Mouse (Mus musculus): Measurements from ENCODE around the gene Grb10. TPM values are rescaled to one million over a fixed set of nuclear protein-coding genes. Genes with fewer than 3 reads are reported as not detected.
A peak's percentile ranks its signal among the peaks of the same experiment; 100 is the strongest.

Gene Grb10
- polyA plus RNA-seq, 1 experiment from 2014 or later = 283 TPM

- Histone ChIP-seq H3K27ac (replicated peaks; ENCODE audit: low read depth, low read length) (no peak overlapping the region), H3K9ac (ENCODE audit: low read length) (no peak overlapping the region), H3K27me3 (ENCODE audit: control insufficient read depth, insufficient read depth, low read length) (no peaks in the 10 kb centered on the region), H3K9me3 (ENCODE audit: control insufficient read depth, low read length) (no peaks in the 10 kb centered on the region), H3K4me3 (ENCODE audit: low read depth, low read length) (no peak overlapping the region), H3K4me1 (ENCODE audit: control insufficient read depth, insufficient read depth, low read length) (no peaks in the 10 kb centered on the region; the same call in 1 of the 2 replicates), H3K36me3 (ENCODE audit: control insufficient read depth, insufficient read depth, low read length) (peaks cover 15% of the 10 kb centered on the region; the same call in 1 of the 2 replicates), H3K4me2 (ENCODE audit: low read depth, severe bottlenecking) (no peak overlapping the region)
- DNase-seq (ENCODE audit: low spot score) = no peak
- no peak for ATAC-seq (ENCODE audit: insufficient number of reproducible peaks, low FRiP score, low TSS enrichment, low read depth)
- WGBS = 93% methylated on average over 1 of the region's 1 CpGs
Observed at GRCm38 (mm10) chr11:11938591-11938990, 99.9 kb downstream of the Grb10 start.

GRCm38 (mm10) chr11:11937340-11938030 lies 101.0 kb downstream of the Grb10 start:
- H3K4me1 ChIP-seq (ENCODE audit: control insufficient read depth, insufficient read depth, low read length) = no peaks in the 10 kb centered on the region; the same call in none of the 2 replicates
- H3K9ac ChIP-seq (ENCODE audit: low read length) = no peak overlapping the region
- H3K36me3 ChIP-seq (ENCODE audit: control insufficient read depth, insufficient read depth, low read length) = peaks cover 14% of the 10 kb centered on the region; the same call in 1 of the 2 replicates
- WGBS = 82% methylated on average over 10 of the region's 10 CpGs
- no peak overlapping the region for H3K4me3 ChIP-seq (ENCODE audit: low read depth, low read length)
- no peaks in the 10 kb centered on the region for H3K27me3 ChIP-seq (ENCODE audit: control insufficient read depth, insufficient read depth, low read length)
- no peak overlapping the region for H3K4me2 ChIP-seq (ENCODE audit: low read depth, severe bottlenecking)
- no peaks in the 10 kb centered on the region for H3K9me3 ChIP-seq (ENCODE audit: control insufficient read depth, low read length)
- DNase-seq (ENCODE audit: low spot score) = peak; percentile 31
- 0 out of 2 replicates have a peak overlapping the region, but pooled peaks have one; percentile 51 for H3K27ac ChIP-seq (replicated peaks; ENCODE audit: low read depth, low read length)
- ATAC-seq (ENCODE audit: insufficient number of reproducible peaks, low FRiP score, low TSS enrichment, low read depth) = peak; percentile 72

GRCm38 (mm10) chr11:11934808-11935207 lies 103.7 kb downstream of the Grb10 start:
- H3K27ac ChIP-seq (replicated peaks; ENCODE audit: low read depth, low read length) = no peak overlapping the region
- no peak for DNase-seq (ENCODE audit: low spot score)
- 91% methylated on average over 8 of the region's 8 CpGs for WGBS
- ATAC-seq (ENCODE audit: insufficient number of reproducible peaks, low FRiP score, low TSS enrichment, low read depth) = no peak
- peaks cover 3% of the 10 kb centered on the region; the same call in 1 of the 2 replicates for H3K4me1 ChIP-seq (ENCODE audit: control insufficient read depth, insufficient read depth, low read length)
- no peak overlapping the region for H3K9ac ChIP-seq (ENCODE audit: low read length)
- no peak overlapping the region for H3K4me3 ChIP-seq (ENCODE audit: low read depth, low read length)
- H3K27me3 ChIP-seq (ENCODE audit: control insufficient read depth, insufficient read depth, low read length) = no peaks in the 10 kb centered on the region
- H3K9me3 ChIP-seq (ENCODE audit: control insufficient read depth, low read length) = no peaks in the 10 kb centered on the region
- no peak overlapping the region for H3K4me2 ChIP-seq (ENCODE audit: low read depth, severe bottlenecking)
- H3K36me3 ChIP-seq (ENCODE audit: control insufficient read depth, insufficient read depth, low read length) = peaks cover 12% of the 10 kb centered on the region

GRCm38 (mm10) chr11:11932102-11932789 lies 106.2 kb downstream of the Grb10 start:
- WGBS = 69% methylated on average over 11 of the region's 11 CpGs
- H3K27ac ChIP-seq (replicated peaks; ENCODE audit: low read depth, low read length) = no peak overlapping the region
- H3K4me3 ChIP-seq (ENCODE audit: low read depth, low read length) = no peak overlapping the region
- H3K9ac ChIP-seq (ENCODE audit: low read length) = no peak overlapping the region
- ATAC-seq (ENCODE audit: insufficient number of reproducible peaks, low FRiP score, low TSS enrichment, low read depth) (no peak; the same call in 1 of the 2 replicates), DNase-seq (ENCODE audit: low spot score) (peak; percentile 20)
- H3K4me1 ChIP-seq (ENCODE audit: control insufficient read depth, insufficient read depth, low read length) = peaks cover 3% of the 10 kb centered on the region; the same call in 1 of the 2 replicates
- H3K36me3 ChIP-seq (ENCODE audit: control insufficient read depth, insufficient read depth, low read length) = peaks cover 8% of the 10 kb centered on the region
- no peak overlapping the region for H3K4me2 ChIP-seq (ENCODE audit: low read depth, severe bottlenecking)
- no peaks in the 10 kb centered on the region for H3K9me3 ChIP-seq (ENCODE audit: control insufficient read depth, low read length)
- no peaks in the 10 kb centered on the region for H3K27me3 ChIP-seq (ENCODE audit: control insufficient read depth, insufficient read depth, low read length)

- no peak overlapping the region for H3K4me3 ChIP-seq (ENCODE audit: low read depth, low read length)
- no peaks in the 10 kb centered on the region for H3K9me3 ChIP-seq (ENCODE audit: control insufficient read depth, low read length)
- no peak for ATAC-seq (ENCODE audit: insufficient number of reproducible peaks, low FRiP score, low TSS enrichment, low read depth)
- peaks cover 3% of the 10 kb centered on the region for H3K36me3 ChIP-seq (ENCODE audit: control insufficient read depth, insufficient read depth, low read length)
- DNase-seq (ENCODE audit: low spot score) = no peak
- H3K9ac ChIP-seq (ENCODE audit: low read length) = no peak overlapping the region
- no peak overlapping the region for H3K27ac ChIP-seq (replicated peaks; ENCODE audit: low read depth, low read length)
- no peaks in the 10 kb centered on the region for H3K27me3 ChIP-seq (ENCODE audit: control insufficient read depth, insufficient read depth, low read length)
- 86% methylated on average over 5 of the region's 5 CpGs for WGBS
- H3K4me1 ChIP-seq (ENCODE audit: control insufficient read depth, insufficient read depth, low read length) = peaks cover 3% of the 10 kb centered on the region; the same call in 1 of the 2 replicates
- H3K4me2 ChIP-seq (ENCODE audit: low read depth, severe bottlenecking) = no peak overlapping the region
Observed at GRCm38 (mm10) chr11:11931688-11932087, 106.8 kb downstream of the Grb10 start.

GRCm38 (mm10) chr11:11930527-11930926 lies 108.0 kb downstream of the Grb10 start:
- Histone ChIP-seq H3K4me2 (ENCODE audit: low read depth, severe bottlenecking) (no peak overlapping the region), H3K4me3 (ENCODE audit: low read depth, low read length) (no peak overlapping the region), H3K9ac (ENCODE audit: low read length) (no peak overlapping the region), H3K36me3 (ENCODE audit: control insufficient read depth, insufficient read depth, low read length) (peaks cover 3% of the 10 kb centered on the region), H3K27me3 (ENCODE audit: control insufficient read depth, insufficient read depth, low read length) (no peaks in the 10 kb centered on the region), H3K4me1 (ENCODE audit: control insufficient read depth, insufficient read depth, low read length) (peaks cover 3% of the 10 kb centered on the region; the same call in 1 of the 2 replicates), H3K27ac (replicated peaks; ENCODE audit: low read depth, low read length) (no peak overlapping the region), H3K9me3 (ENCODE audit: control insufficient read depth, low read length) (no peaks in the 10 kb centered on the region)
- DNase-seq (ENCODE audit: low spot score) (no peak), ATAC-seq (ENCODE audit: insufficient number of reproducible peaks, low FRiP score, low TSS enrichment, low read depth) (no peak)
- 77% methylated on average over 11 of the region's 11 CpGs for WGBS

- no peak overlapping the region for H3K27ac ChIP-seq (replicated peaks; ENCODE audit: low read depth, low read length)
- no peak overlapping the region for H3K4me2 ChIP-seq (ENCODE audit: low read depth, severe bottlenecking)
- ATAC-seq (ENCODE audit: insufficient number of reproducible peaks, low FRiP score, low TSS enrichment, low read depth) = no peak
- H3K4me1 ChIP-seq (ENCODE audit: control insufficient read depth, insufficient read depth, low read length) = peaks cover 3% of the 10 kb centered on the region; the same call in 1 of the 2 replicates
- no peak overlapping the region for H3K9ac ChIP-seq (ENCODE audit: low read length)
- H3K9me3 ChIP-seq (ENCODE audit: control insufficient read depth, low read length) = no peaks in the 10 kb centered on the region
- no peak overlapping the region for H3K4me3 ChIP-seq (ENCODE audit: low read depth, low read length)
- DNase-seq (ENCODE audit: low spot score) = no peak
- H3K27me3 ChIP-seq (ENCODE audit: control insufficient read depth, insufficient read depth, low read length) = no peaks in the 10 kb centered on the region
- H3K36me3 ChIP-seq (ENCODE audit: control insufficient read depth, insufficient read depth, low read length) = peaks cover 3% of the 10 kb centered on the region
- WGBS = 89% methylated on average over 3 of the region's 3 CpGs
Observed at GRCm38 (mm10) chr11:11929059-11929458, 109.4 kb downstream of the Grb10 start.

- 92% methylated on average over 2 of the region's 2 CpGs for WGBS
- no peak overlapping the region for H3K4me2 ChIP-seq (ENCODE audit: low read depth, severe bottlenecking)
- H3K36me3 ChIP-seq (ENCODE audit: control insufficient read depth, insufficient read depth, low read length) = peaks cover 3% of the 10 kb centered on the region; the same call in 1 of the 2 replicates
- H3K4me3 ChIP-seq (ENCODE audit: low read depth, low read length) = no peak overlapping the region
- H3K4me1 ChIP-seq (ENCODE audit: control insufficient read depth, insufficient read depth, low read length) = peaks cover 3% of the 10 kb centered on the region; the same call in 1 of the 2 replicates
- DNase-seq (ENCODE audit: low spot score) = no peak
- no peak for ATAC-seq (ENCODE audit: insufficient number of reproducible peaks, low FRiP score, low TSS enrichment, low read depth)
- H3K9me3 ChIP-seq (ENCODE audit: control insufficient read depth, low read length) = no peaks in the 10 kb centered on the region
- no peak overlapping the region for H3K27ac ChIP-seq (replicated peaks; ENCODE audit: low read depth, low read length)
- H3K9ac ChIP-seq (ENCODE audit: low read length) = no peak overlapping the region
- no peaks in the 10 kb centered on the region for H3K27me3 ChIP-seq (ENCODE audit: control insufficient read depth, insufficient read depth, low read length)
Observed at GRCm38 (mm10) chr11:11928586-11928985, 109.9 kb downstream of the Grb10 start.
